Mouse (Mus musculus): Measurements from ENCODE around the gene Umps. TPM values are rescaled to one million over a fixed set of nuclear protein-coding genes. Genes with fewer than 3 reads are reported as not detected.

The Umps gene
- 1 to 10 TPM; 4.8 to 5.9 TPM for total RNA-seq (2021)
- long read RNA-seq, experiment 1, transcript Umps-201 (6 exons, 3,484 nt) = major isoform, 8 of 14 reads
- long read RNA-seq, experiment 1, partial matches to known transcripts = 1 of 14 reads
- long read RNA-seq, experiment 1, other reads (novel, unspliced or antisense) = 1 of 14 reads
- long read RNA-seq, experiment 2, transcript Umps-201 (6 exons, 3,484 nt) = major isoform, 9 of 10 reads
- long read RNA-seq, experiment 2, partial matches to known transcripts = 0 of 10 reads
- long read RNA-seq, experiment 2, other reads (novel, unspliced or antisense) = 1 of 10 reads

GRCm38 (mm10) chr16:33966538-33967282, at the start of gene Umps:
Umps (minus strand) TSS chr16:33967038.
- DNase-seq = peak; percentile 76

- peak; percentile 29 for DNase-seq
These were observed 45.4 kb upstream of the Umps start for GRCm38 (mm10) chr16:34011991-34012845.

GRCm38 (mm10) chr16:34009567-34009966, 42.7 kb upstream of the Umps start:
- no peak for DNase-seq

- no peak for DNase-seq
These were observed 39.1 kb upstream of the Umps start for GRCm38 (mm10) chr16:34005986-34006385.

- peak; percentile 30 for DNase-seq
These were observed 37.3 kb upstream of the Umps start for GRCm38 (mm10) chr16:34004128-34004578.

- no peak for DNase-seq
These were observed 36.8 kb upstream of the Umps start for GRCm38 (mm10) chr16:34003566-34004127.

- peak; percentile 64 for DNase-seq
These were observed 33.9 kb upstream of the Umps start for GRCm38 (mm10) chr16:34000715-34001114.

GRCm38 (mm10) chr16:33999388-33999787, 32.5 kb upstream of the Umps start:
- DNase-seq = no peak

GRCm38 (mm10) chr16:33998011-33998410, 31.2 kb upstream of the Umps start:
- no peak for DNase-seq

- DNase-seq = no peak
These were observed 29.2 kb upstream of the Umps start for GRCm38 (mm10) chr16:33996030-33996429.

- no peak for DNase-seq
These were observed 28.7 kb upstream of the Umps start for GRCm38 (mm10) chr16:33995496-33995895.

- DNase-seq = no peak
These were observed 27.5 kb upstream of the Umps start for GRCm38 (mm10) chr16:33994321-33994720.

GRCm38 (mm10) chr16:33990712-33991111, 23.9 kb upstream of the Umps start:
- no peak for DNase-seq

GRCm38 (mm10) chr16:33989106-33989505, 22.3 kb upstream of the Umps start:
- no peak for DNase-seq

GRCm38 (mm10) chr16:33988358-33989012, 21.6 kb upstream of the Umps start:
- no peak for DNase-seq

GRCm38 (mm10) chr16:33986993-33987392, 20.2 kb upstream of the Umps start:
- no peak for DNase-seq

GRCm38 (mm10) chr16:33985372-33985771, 18.5 kb upstream of the Umps start:
- DNase-seq = no peak

GRCm38 (mm10) chr16:33983712-33984111, 16.9 kb upstream of the Umps start:
- no peak for DNase-seq

- DNase-seq = no peak
These were observed 13.0 kb upstream of the Umps start for GRCm38 (mm10) chr16:33979855-33980254.

GRCm38 (mm10) chr16:33967283-33967640, 424 bp upstream of the Umps start:
- no peak for DNase-seq

GRCm38 (mm10) chr16:33965878-33966537, 830 bp downstream of the Umps start:
- no peak for DNase-seq
